Mouse (Mus musculus): ENCODE results near the gene Dnmt3a.

DNA sequence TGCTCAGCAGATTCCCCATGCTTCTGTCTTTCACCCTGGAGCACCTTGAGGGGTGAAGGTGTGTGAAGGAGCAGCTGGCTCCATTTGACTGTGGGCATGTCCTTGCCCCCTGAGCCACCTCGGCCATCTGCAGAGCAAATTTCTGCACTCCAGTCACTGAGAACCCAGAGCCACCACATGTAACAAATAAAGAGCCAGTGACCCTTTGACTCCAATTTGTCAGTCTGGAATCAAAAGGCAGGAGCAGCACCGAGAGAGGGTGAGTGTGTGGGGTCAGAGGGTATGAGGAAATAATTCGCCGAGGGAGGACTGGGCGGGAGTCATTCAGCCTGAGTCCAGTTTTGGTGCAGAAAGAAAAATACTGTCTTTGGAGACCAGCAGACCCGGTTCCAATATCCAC is 44.9 kb downstream of the Dnmt3a start:
- TF ChIP-seq POLR2A (IDR thresholded peaks at IDR 0.05; ENCODE audit: borderline replicate concordance, insufficient read depth, low read length) (no peak), CTCF (IDR thresholded peaks at IDR 0.05; ENCODE audit: borderline replicate concordance, insufficient read depth, low read depth, low read length) (no peak)
